Mouse (Mus musculus) gonadal fat pad, adult 2 months (tissue): ENCODE measurements at regions not wholly inside any gene's neighbourhood (a gene's known extent, or its start where the extent isn't known, plus 50 kb on each side); places are given as distances from the start of the nearest gene placed in this dataset.
"Not testable (repeated sequence)": the region's sequence is repeated elsewhere in the genome, so short reads cannot be mapped to it uniquely, and the experiment has no call there.

ENCODE experiments used
- DNase-seq: peaks from one replicate; pipeline ENCODE4 v3.0.0-alpha.2; 2012; ENCODE audit warnings: low read depth

- no peak for DNase-seq
These were observed 333.3 kb upstream of the Cwc22 start for GRCm38 (mm10) chr2:78279382-78280056.

- DNase-seq = no peak
These were observed 332.5 kb upstream of the Cwc22 start for GRCm38 (mm10) chr2:78278630-78279029.

GRCm38 (mm10) chr2:78277699-78278098 lies 331.5 kb upstream of the Cwc22 start:
- no peak for DNase-seq

GRCm38 (mm10) chr2:78274122-78274521 lies 327.9 kb upstream of the Cwc22 start:
- DNase-seq = no peak

- no peak for DNase-seq
These were observed 322.5 kb upstream of the Cwc22 start for GRCm38 (mm10) chr2:78268705-78269104.

GRCm38 (mm10) chr2:78267527-78268375 lies 321.6 kb upstream of the Cwc22 start:
- no peak for DNase-seq

- DNase-seq = no peak
These were observed 307.5 kb upstream of the Cwc22 start for GRCm38 (mm10) chr2:78253601-78254097.

- no peak for DNase-seq
These were observed 300.2 kb upstream of the Cwc22 start for GRCm38 (mm10) chr2:78246354-78246753.

- DNase-seq = no peak
These were observed 294.1 kb upstream of the Cwc22 start for GRCm38 (mm10) chr2:78240299-78240698.

GRCm38 (mm10) chr2:78225383-78226100 lies 279.4 kb upstream of the Cwc22 start:
- not testable (repeated sequence) for DNase-seq

GRCm38 (mm10) chr2:78214469-78214868 lies 268.3 kb upstream of the Cwc22 start:
- no peak for DNase-seq

- no peak for DNase-seq
These were observed 258.9 kb upstream of the Cwc22 start for GRCm38 (mm10) chr2:78205125-78205524.

GRCm38 (mm10) chr2:78196006-78196405 lies 249.8 kb upstream of the Cwc22 start:
- no peak for DNase-seq

GRCm38 (mm10) chr2:78189620-78190019 lies 243.4 kb upstream of the Cwc22 start:
- DNase-seq = no peak

- no peak for DNase-seq
These were observed 238.8 kb upstream of the Cwc22 start for GRCm38 (mm10) chr2:78184950-78185349.

- DNase-seq = no peak
These were observed 227.6 kb upstream of the Cwc22 start for GRCm38 (mm10) chr2:78173784-78174183.

GRCm38 (mm10) chr2:78172819-78173218 lies 226.6 kb upstream of the Cwc22 start:
- no peak for DNase-seq

- no peak for DNase-seq
These were observed 224.1 kb upstream of the Cwc22 start for GRCm38 (mm10) chr2:78170162-78170747.

GRCm38 (mm10) chr2:78165429-78165828 lies 219.3 kb upstream of the Cwc22 start:
- DNase-seq = no peak

GRCm38 (mm10) chr2:78159877-78160485 lies 213.8 kb upstream of the Cwc22 start:
- no peak for DNase-seq

GRCm38 (mm10) chr2:78110335-78110734 lies 164.2 kb upstream of the Cwc22 start:
- DNase-seq = no peak
